Mouse (Mus musculus): ENCODE results near the gene Plpp6.
A peak's percentile ranks its signal among the peaks of the same experiment; 100 is the strongest.
"Not testable (repeated sequence)": the region's sequence is repeated elsewhere in the genome, so short reads cannot be mapped to it uniquely, and the experiment has no call there.

The Plpp6 gene

GRCm38 (mm10) chr19:28989515-28989914, 25.8 kb downstream of the Plpp6 start:
- DNase-seq = no peak

- peak; percentile 96 for DNase-seq
Observed at GRCm38 (mm10) chr19:28990194-28990589, 26.4 kb downstream of the Plpp6 start, which contains the start of gene Cdc37l1. Cdc37l1 (plus strand) TSS chr19:28990352.

- peak; percentile 14 for DNase-seq
Observed at GRCm38 (mm10) chr19:28990590-28991221, 27.0 kb downstream of the Plpp6 start.

GRCm38 (mm10) chr19:28991391-28991790, 27.6 kb downstream of the Plpp6 start:
- DNase-seq = no peak

GRCm38 (mm10) chr19:28994870-28995269, 31.1 kb downstream of the Plpp6 start:
- peak; percentile 21 for DNase-seq

GRCm38 (mm10) chr19:28995366-28995765, 31.6 kb downstream of the Plpp6 start:
- DNase-seq = no peak

GRCm38 (mm10) chr19:28997976-28998630, 34.4 kb downstream of the Plpp6 start:
- DNase-seq = no peak

GRCm38 (mm10) chr19:29000321-29000720, 36.6 kb downstream of the Plpp6 start:
- DNase-seq = not testable (repeated sequence)

GRCm38 (mm10) chr19:29008069-29008706, 44.4 kb downstream of the Plpp6 start:
- DNase-seq = no peak

GRCm38 (mm10) chr19:29009046-29009445, 45.3 kb downstream of the Plpp6 start:
- no peak for DNase-seq

- no peak for DNase-seq
Observed at GRCm38 (mm10) chr19:29011355-29011990, 47.7 kb downstream of the Plpp6 start.

GRCm38 (mm10) chr19:29014466-29015055, 50.8 kb downstream of the Plpp6 start:
- DNase-seq = no peak

GRCm38 (mm10) chr19:29015410-29016203, 51.9 kb downstream of the Plpp6 start:
- DNase-seq = no peak

- no peak for DNase-seq
Observed at GRCm38 (mm10) chr19:29016204-29016765, 52.5 kb downstream of the Plpp6 start.
